Mouse (Mus musculus) heart, adult 11 months (tissue): ENCODE results near the gene Jmjd4.

Source experiments
- DNase-seq: peaks from one replicate; pipeline ENCODE4 v3.0.0; 2022

Gene Jmjd4

GRCm38 (mm10) chr11:59471413-59472325 is 21.8 kb downstream of the Jmjd4 start:
- no peak for DNase-seq

DNA sequence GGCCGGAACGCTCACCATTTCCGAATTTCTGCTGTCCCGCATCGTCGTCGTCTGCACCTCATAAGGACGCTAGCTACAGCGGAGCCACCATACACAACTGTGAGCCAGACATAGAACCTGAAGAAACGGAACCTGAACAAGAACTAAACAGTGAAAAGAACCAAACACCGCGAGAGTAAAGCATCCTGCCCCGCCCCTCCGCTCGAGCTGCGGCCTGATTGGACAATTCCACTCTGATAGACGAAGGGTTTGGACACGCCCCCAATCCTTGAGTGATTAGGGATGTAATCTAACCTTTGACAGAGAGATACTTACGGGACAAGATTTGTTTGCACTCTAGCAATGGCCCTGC is 22.5 kb downstream of the Jmjd4 start, which contains the start of gene Zfp867:
Gene Zfp867, minus strand, starts transcription at position 149 of the 352 bp plus-strand sequence.
- DNase-seq: peak; percentile 99

- DNase-seq: no peak
Observed at GRCm38 (mm10) chr11:59477240-59477639, 27.4 kb downstream of the Jmjd4 start.

DNA sequence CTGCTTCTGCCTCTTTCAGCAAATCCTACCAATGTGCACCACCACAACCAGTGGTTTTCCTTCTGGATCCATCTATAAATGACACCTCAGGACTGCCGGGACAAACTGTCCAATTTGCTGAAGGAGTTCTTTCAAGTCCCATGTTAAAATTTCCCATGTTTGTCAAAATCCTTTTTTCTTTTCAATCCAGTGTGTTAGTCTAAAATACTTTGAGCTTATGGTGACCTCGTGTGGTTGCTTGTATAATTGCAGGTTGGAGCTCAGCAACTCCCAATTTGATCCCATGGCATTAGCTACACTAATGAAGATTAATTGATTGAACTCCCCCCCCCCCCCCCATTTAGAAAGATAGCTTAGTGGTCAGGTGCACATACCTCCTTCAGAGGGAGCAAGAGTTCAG is 33.4 kb downstream of the Jmjd4 start:
- DNase-seq: no peak

DNA sequence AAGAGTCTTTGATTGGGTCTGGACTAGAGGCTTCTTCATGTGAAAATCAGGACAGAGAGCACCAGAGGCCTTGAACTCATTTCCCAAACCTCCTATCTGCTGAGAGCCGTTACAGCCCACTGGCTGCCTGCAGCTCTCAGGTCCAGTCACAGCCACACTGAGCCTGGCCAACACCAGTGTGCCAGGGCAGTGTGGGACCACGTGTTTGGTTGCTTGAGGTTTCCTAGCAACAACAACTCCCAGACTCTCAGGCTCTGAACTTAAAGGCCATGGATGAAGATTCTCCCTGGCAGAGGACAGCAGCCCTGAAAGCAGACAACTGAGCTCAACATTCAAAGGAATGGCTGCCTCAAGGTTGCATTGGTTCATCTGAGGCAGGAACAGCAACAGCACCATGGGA is 35.8 kb downstream of the Jmjd4 start:
- no peak for DNase-seq

GRCm38 (mm10) chr11:59486222-59486621 is 36.4 kb downstream of the Jmjd4 start:
- no peak for DNase-seq

DNA sequence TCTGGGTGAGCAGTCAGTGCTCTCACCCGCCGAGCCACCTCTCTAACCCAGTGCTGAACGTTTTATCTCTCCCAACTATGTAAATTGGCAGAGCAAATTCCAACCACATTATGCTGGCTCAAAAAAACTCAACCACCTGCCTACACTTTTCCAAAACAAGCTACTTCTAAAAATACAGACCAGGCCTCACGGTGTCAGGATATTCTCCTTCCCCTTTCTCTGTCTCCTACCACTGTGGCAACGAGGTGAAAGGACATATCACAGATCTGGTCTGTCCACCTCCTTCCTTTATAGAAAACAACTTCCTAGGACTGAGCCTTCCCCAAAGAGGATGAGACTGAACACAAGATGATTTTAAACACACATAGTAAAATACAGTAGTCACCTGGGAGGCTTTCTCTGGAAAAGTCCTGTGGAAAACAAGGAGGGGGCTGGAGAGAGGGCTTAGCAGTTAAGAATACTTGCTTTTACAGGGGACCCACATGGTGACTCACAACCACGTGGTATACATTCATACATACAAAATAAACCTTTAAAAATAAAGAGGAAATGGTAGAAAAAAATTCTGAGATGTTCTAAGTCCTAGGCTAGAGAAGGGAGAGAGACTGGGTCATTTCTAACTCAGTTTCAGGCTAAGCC is 46.9 kb downstream of the Jmjd4 start:
- DNase-seq: no peak

- no peak for DNase-seq
Observed at GRCm38 (mm10) chr11:59497747-59498146, 47.9 kb downstream of the Jmjd4 start.

- DNase-seq: no peak
Observed at GRCm38 (mm10) chr11:59501978-59502700, 52.3 kb downstream of the Jmjd4 start.

DNA sequence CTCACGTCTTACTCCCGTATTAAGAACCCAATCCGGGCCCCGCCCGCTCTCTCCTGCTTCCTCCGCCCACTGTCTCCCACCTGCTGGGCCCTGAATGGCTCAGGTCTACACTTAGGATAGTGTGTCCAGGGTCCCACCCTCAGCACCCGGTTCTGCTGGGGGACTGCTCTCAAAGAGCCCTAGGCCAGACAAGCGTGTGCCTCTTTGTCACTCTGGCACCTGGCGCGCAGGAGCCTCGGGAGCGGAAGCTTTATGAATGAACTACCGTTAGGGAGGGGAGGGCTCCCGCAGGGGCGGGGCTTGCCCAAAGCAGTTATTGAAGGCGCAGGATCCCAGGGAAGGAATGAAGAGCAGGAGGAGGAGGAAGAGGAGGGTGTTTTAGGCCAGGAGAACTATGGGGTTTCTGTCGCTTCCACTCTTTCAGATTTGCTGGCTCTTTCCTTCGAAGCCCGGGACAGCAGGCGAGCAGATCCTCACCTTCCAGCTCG is 55.5 kb downstream of the Jmjd4 start:
- DNase-seq: peak; percentile 96

DNA sequence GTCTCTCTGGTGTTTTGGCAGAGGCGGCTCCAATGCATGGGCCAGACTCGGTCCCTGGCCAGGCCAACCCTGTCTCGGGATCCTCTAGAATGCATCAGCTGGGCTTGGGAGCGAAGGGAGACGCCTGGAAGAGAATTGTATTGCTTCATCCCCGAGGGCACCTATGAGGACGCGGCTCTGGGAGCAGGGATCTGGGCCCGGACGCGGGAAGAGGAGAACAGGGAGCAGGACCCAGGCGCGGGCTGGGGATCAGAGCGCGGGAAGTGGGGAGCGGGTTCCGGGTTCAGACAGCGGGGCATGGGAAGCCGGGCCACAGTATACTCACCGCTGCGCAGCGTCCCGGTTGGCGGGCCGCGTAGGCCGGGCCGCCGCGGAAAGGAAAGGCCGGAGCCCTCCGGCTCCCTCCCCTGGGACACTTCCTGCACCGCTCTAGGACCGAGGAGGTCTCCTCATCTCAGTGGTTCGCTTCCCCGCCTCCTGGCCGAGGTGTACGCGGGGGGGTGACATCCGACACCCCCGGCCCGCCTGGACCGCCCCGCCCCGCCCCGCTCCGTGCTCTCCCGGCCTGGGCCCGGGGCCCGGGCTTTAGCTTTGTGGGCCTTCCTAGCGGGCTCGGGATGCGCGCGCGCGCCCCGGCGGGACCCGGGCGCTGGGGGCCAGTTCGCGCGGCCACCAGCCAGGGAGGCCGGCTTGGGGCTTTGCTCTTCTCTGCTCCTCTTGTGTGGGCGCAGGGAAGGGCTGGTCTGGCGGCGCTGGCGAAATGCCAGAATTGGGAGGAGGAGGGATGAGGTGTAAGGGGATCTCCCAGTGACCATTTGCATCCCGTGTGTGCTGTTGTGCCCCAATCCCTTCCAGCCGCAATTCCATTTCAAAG is 56.2 kb downstream of the Jmjd4 start:
- peak; percentile 99 for DNase-seq

DNA sequence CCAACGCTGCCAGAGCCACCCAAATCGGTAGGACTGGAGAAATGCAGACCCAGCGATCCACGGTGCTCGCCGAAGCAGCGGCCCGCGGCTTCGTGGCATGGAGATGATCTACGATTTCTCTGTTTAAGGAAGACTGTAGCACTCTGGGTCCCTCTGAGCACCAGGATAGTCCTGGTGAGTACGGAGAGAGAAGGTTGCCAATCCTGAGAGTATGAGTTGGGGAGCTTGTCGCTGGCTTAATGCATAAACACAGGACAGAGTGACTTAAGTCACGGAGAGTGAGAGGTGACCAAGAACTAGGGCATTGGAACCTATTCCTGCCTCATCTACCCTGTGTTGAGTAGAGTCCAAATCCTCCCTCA is 56.8 kb downstream of the Jmjd4 start:
- no peak for DNase-seq
